Mouse (Mus musculus) hindbrain, embryonic 11.5 days (tissue): ENCODE data around the gene Sdk2. TPM values are rescaled to one million over a fixed set of nuclear protein-coding genes. Genes with fewer than 3 reads are reported as not detected.

Source experiments
- ATAC-seq: fragments of 200-750 bp; cut with Nextera tagmentation; 2 replicates; pipeline ENCODE4 v1.8.0; 2017; ENCODE audit warnings: mild to moderate bottlenecking, moderate TSS enrichment, moderate library complexity; ENCODE audit not compliant: low FRiP score
- DNase-seq: peaks from one replicate; pipeline ENCODE4 v3.0.0-alpha.2; 2015; ENCODE audit warnings: low spot score
- H3K27ac ChIP-seq: fragments of 300-500 bp; sonication (generic); 2 replicates; pipeline ENCODE4 v1.5.1; 2014; ENCODE audit warnings: mild to moderate bottlenecking, low read depth, low read length
- H3K27me3 ChIP-seq: fragments of 300-500 bp; sonication (generic); 2 replicates; pipeline ENCODE4 v1.6.1; 2014; ENCODE audit warnings: mild to moderate bottlenecking, low read length, moderate library complexity, mixed read lengths; ENCODE audit not compliant: control insufficient read depth, insufficient read depth
- H3K36me3 ChIP-seq: fragments of 300-500 bp; sonication (generic); 2 replicates; pipeline ENCODE4 v1.6.1; 2014; ENCODE audit warnings: mild to moderate bottlenecking, low read length, moderate library complexity, mixed read lengths; ENCODE audit not compliant: control insufficient read depth, insufficient read depth
- H3K4me1 ChIP-seq: fragments of 300-500 bp; sonication (generic); replicated peaks from 2 replicates; pipeline ENCODE4 v1.6.1; 2014; ENCODE audit warnings: low read length, mixed read lengths; ENCODE audit not compliant: control insufficient read depth, insufficient read depth
- H3K4me2 ChIP-seq: fragments of 300-500 bp; sonication (generic); replicated peaks from 2 replicates; pipeline ENCODE4 v1.6.1; 2014; ENCODE audit warnings: mild to moderate bottlenecking, low read depth, low read length
- H3K4me3 ChIP-seq: fragments of 300-500 bp; sonication (generic); 2 replicates; pipeline ENCODE4 v1.5.1; 2014; ENCODE audit warnings: low read depth, low read length
- H3K9ac ChIP-seq: fragments of 300-500 bp; sonication (generic); 2 replicates; pipeline ENCODE4 v1.6.1; 2014; ENCODE audit warnings: low read depth, low read length
- H3K9me3 ChIP-seq: fragments of 300-500 bp; sonication (generic); 2 replicates; pipeline ENCODE4 v1.6.1; 2016; ENCODE audit warnings: low read length; ENCODE audit not compliant: control insufficient read depth
- WGBS: fragments of 180-500 bp; shearing (Covaris S2); extraction: QIAGEN DNeasy Blood & Tissue Kit; methylation state at CpG from one replicate; pipeline ENCODE4 v1.1.7; 2014; 5-methylcytosine and 5-hydroxymethylcytosine counted together
- polyA plus RNA-seq: library from polyadenylated mRNA; unstranded; fragments of >200 nt; fragmentation: Nextera tagmentation; extraction: Ambion mirVana; gene quantifications from 2 replicates; pipeline ENCODE4 v1.2.1, GENCODE M21; 2014

Gene Sdk2
- polyA plus RNA-seq, 1 experiment from 2014 or later: 4.2 TPM

DNA sequence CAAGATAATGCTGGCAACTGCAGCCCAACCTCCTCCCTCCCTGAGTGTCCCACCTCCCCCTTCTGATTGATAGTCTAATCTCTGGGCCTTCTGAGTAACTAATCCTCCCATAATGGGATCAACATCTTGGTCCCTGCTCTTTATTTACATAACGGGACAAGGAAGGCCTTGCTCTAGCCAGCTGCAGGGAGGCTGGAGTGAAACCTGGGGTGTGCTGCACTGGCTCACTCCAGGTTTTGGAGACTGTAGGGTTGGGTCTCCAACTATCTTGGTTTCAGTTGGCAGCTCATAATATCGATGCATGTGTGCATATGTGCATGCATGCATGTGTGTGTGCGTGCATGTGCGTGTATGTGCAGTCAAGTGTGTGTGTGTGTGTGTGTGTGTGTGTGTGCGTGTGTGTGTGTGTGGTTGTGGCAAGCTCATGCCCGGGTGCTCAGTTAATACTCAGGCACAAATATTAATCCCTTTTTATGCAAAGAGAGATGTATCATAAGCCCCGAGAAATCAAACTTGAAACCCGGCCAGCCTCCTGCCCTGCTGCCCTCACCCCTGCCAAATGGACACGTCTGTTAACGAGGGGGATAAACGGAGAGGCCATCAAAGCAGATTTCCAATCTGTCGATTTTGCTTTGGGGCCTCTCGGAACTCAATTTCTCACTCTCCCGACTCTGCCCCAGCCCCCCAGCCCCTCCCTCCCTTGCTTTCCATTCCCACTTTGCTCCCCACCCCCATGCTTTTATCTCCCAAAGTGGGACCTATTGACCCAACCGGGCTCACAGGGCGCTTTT is 91.8 kb downstream of the Sdk2 start:
- Histone ChIP-seq H3K9ac (no peak overlapping the region), H3K27ac (no peak overlapping the region), H3K9me3 (no peaks in the 10 kb centered on the region), H3K27me3 (no peaks in the 10 kb centered on the region), H3K36me3 (no peaks in the 10 kb centered on the region), H3K4me2 (no peak overlapping the region), H3K4me3 (no peak overlapping the region), H3K4me1 (no peaks in the 10 kb centered on the region; the same call in 1 of the 2 replicates)
- ATAC-seq (no peak), DNase-seq (no peak)
- 40% methylated on average over 16 of the region's 16 CpGs for WGBS

DNA sequence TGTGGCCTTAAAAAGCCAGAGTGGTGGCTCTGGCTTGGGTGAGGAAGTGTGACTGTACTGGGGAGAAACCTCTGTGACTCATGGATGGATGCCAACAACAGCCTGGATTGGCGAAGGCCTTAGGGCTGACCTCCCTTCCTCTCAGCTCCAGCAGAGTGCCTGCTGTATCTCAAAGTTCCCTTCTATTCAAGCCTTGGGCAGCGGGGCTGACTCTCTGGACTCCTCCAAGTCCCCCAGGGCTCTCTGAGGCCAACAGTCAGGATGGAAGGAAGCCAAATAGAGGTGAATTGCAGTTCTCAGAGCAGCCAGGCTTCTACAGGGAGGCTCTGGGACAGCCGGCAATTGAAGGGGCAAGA is 94.4 kb downstream of the Sdk2 start:
- Histone ChIP-seq H3K27ac (no peak overlapping the region), H3K36me3 (no peaks in the 10 kb centered on the region), H3K4me3 (no peak overlapping the region), H3K9me3 (no peaks in the 10 kb centered on the region; the same call in 1 of the 2 replicates), H3K4me2 (no peak overlapping the region), H3K9ac (no peak overlapping the region), H3K27me3 (no peaks in the 10 kb centered on the region), H3K4me1 (no peaks in the 10 kb centered on the region; the same call in 1 of the 2 replicates)
- no peak for ATAC-seq
- WGBS: 84% methylated on average over 3 of the region's 3 CpGs
- DNase-seq: no peak

DNA sequence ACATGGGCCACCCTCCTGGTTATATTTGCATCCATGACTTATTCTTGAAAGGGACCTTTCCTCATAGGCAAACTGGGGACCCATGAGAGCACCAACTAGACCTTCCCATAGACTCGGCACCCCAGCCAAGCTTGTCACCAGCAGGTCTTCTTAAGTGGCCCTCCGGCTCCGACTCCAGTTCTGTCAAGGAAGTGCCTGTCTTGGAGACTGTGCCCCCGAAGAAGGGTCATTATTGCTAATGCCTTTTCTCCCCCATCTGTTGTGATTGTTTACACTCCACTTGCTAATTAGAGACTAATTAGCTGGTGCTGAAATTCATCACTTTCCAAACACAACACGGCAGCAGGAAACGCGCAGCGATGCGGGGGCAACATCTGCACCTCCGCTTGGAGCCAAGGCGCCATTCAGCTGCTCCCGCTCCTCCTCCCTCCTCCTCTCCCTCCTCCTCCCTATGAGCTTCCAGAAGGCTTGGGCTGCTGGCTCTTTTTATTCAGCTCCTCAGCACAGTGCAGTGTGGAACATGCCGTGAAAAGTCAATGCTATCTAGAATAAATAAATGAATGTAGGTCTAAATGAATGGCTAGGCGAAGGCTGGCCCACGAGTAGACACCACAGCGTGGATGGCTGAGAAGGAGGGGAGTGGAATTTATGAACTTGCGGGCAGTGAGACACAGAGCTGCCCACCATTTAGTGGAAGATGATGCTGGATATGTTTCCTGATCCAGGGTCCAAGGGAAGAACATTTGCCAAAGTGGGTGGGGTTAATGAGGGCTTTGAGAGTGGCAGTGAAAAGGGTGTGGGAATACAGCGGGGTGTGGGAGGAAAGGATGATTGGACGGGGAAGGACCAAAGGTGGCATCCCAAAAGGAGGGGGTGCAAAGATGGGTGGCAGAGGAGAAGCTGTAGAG is 95.0 kb downstream of the Sdk2 start:
- DNase-seq (no peak), ATAC-seq (no peak)
- 87% methylated on average over 19 of the region's 19 CpGs for WGBS
- Histone ChIP-seq H3K4me2 (no peak overlapping the region), H3K27ac (no peak overlapping the region), H3K4me1 (no peaks in the 10 kb centered on the region; the same call in 1 of the 2 replicates), H3K9me3 (peaks cover 3% of the 10 kb centered on the region; the same call in 1 of the 2 replicates), H3K4me3 (no peak overlapping the region), H3K27me3 (no peaks in the 10 kb centered on the region), H3K9ac (no peak overlapping the region), H3K36me3 (no peaks in the 10 kb centered on the region)

- Histone ChIP-seq H3K9me3 (peaks cover 13% of the 10 kb centered on the region), H3K9ac (no peak overlapping the region), H3K4me2 (no peak overlapping the region), H3K4me3 (no peak overlapping the region), H3K27me3 (no peaks in the 10 kb centered on the region), H3K36me3 (no peaks in the 10 kb centered on the region), H3K4me1 (no peaks in the 10 kb centered on the region), H3K27ac (no peak overlapping the region)
- DNase-seq (no peak), ATAC-seq (no peak)
- 88% methylated on average over 2 of the region's 2 CpGs for WGBS
These were observed 96.8 kb downstream of the Sdk2 start for GRCm38 (mm10) chr11:113970026-113970425.

- no peak overlapping the region for H3K4me3 ChIP-seq
- ATAC-seq: no peak
- no peak overlapping the region for H3K9ac ChIP-seq
- no peak overlapping the region for H3K27ac ChIP-seq
- no peaks in the 10 kb centered on the region for H3K36me3 ChIP-seq
- peaks cover 13% of the 10 kb centered on the region for H3K9me3 ChIP-seq
- H3K4me1 ChIP-seq: no peaks in the 10 kb centered on the region
- no peaks in the 10 kb centered on the region for H3K27me3 ChIP-seq
- WGBS: 85% methylated on average over 1 of the region's 1 CpGs
- no peak overlapping the region for H3K4me2 ChIP-seq
- DNase-seq: no peak
These were observed 101.6 kb downstream of the Sdk2 start for GRCm38 (mm10) chr11:113965214-113965613.

GRCm38 (mm10) chr11:113962751-113963150 is 104.1 kb downstream of the Sdk2 start:
- Histone ChIP-seq H3K27me3 (no peaks in the 10 kb centered on the region), H3K4me1 (no peaks in the 10 kb centered on the region), H3K9me3 (peaks cover 13% of the 10 kb centered on the region), H3K4me3 (no peak overlapping the region), H3K4me2 (no peak overlapping the region), H3K27ac (no peak overlapping the region), H3K36me3 (no peaks in the 10 kb centered on the region), H3K9ac (no peak overlapping the region)
- WGBS: 93% methylated on average over 3 of the region's 3 CpGs
- ATAC-seq (no peak), DNase-seq (no peak)

DNA sequence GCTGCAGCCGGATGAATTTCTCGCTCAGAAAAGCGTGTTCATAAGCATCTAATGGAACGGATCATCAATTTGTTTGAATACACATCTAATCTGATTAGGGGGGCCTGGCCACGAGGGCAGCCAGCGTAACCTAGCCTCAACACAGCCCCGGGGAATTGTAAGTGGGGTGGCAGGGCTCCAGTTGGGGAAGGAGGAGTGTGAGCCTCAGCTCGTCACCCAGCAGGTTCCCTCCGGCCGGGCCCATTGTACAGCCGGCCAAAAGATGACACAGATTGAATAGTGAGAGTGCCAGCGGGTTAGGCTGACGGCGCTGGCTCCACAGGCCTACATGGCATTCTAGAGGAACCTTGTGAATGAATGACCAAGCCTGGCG is 115.2 kb downstream of the Sdk2 start:
- Histone ChIP-seq H3K9ac (no peak overlapping the region), H3K4me3 (no peak overlapping the region), H3K4me2 (no peak overlapping the region), H3K9me3 (no peaks in the 10 kb centered on the region), H3K27ac (no peak overlapping the region), H3K27me3 (no peaks in the 10 kb centered on the region), H3K36me3 (no peaks in the 10 kb centered on the region), H3K4me1 (0 out of 2 replicates have a peak, but pooled peaks cover 11% of the 10 kb centered on the region)
- WGBS: 41% methylated on average over 15 of the region's 15 CpGs
- DNase-seq: no peak
- ATAC-seq: peak; percentile 72

DNA sequence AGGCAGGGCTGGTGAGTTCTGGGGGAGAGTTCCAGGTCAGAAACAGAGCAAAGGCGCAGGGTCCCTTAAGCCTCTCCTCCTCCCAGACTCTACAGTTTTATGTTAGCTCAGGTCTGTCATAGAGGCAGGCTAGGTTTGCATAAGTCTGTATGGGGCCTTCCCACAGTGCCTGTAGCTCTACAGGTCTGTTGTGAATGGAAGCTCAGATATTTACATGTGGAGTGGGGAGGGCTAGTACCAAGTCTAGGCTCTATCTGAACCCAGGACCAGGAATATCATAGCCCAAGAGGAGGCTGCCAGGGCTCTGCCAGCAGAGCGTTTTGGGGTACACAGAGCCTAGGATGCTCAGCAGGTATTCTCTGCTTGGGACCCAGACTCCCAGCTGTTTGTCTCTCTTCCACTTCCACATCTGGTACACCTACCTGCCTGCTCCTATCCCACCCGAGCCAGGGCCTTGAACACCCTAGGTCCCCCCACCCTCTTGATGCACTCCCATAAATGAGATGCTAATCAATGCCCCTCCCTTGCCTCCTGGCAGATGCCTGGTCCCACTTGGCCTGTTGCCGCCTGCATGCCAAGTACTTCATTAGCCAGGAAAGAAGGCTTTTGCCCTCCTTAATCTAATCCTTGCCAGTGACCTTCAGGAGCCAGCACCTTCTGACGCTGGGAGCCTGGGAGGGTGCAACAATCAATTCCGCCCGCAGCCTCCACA is 115.8 kb downstream of the Sdk2 start:
- DNase-seq: no peak
- H3K4me2 ChIP-seq: no peak overlapping the region
- peaks cover 11% of the 10 kb centered on the region; the same call in 1 of the 2 replicates for H3K4me1 ChIP-seq
- no peaks in the 10 kb centered on the region for H3K27me3 ChIP-seq
- 52% methylated on average over 7 of the region's 7 CpGs for WGBS
- no peaks in the 10 kb centered on the region for H3K36me3 ChIP-seq
- no peak overlapping the region for H3K4me3 ChIP-seq
- ATAC-seq: peak; percentile 51
- no peaks in the 10 kb centered on the region for H3K9me3 ChIP-seq
- no peak overlapping the region for H3K9ac ChIP-seq
- peak overlapping the region; percentile 7; the same call in 1 of the 2 replicates for H3K27ac ChIP-seq
